In the genomic region with DNA sequence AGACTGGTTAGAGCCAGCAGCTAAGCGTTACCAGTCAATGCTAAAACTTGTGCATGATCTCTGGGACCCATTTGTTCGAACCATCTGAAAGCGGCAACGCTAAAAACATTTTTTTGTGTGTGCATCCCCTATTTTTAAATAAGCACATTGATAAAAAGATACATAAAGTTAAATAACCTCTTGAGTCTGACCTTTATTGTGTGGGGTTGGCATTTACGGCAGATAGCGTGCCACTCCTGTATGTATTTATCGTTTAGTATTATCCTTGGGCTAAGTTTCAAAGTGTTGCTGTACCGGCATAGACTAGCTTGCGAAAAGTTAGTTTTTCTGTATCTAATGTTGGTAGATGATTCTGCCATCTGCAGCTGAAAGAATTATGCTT, we compare ENCODE assay signal across 8 mouse cellular contexts. TPM values are rescaled to one million over a fixed set of nuclear protein-coding genes. Genes with fewer than 3 reads are reported as not detected.
DNase-seq lines count a peak whose midpoint lies in the region; ATAC-seq and TF ChIP-seq lines count a peak whose summit lies in the region.

No protein-coding gene starts in this region.

- TF ChIP-seq POLR2A in bone marrow macrophage, adult 2 months (IDR thresholded peaks at IDR 0.05; ENCODE audit: borderline replicate concordance, low read depth, low read length), result no peak

- no peaks in the 10 kb centered on the region for H3K27me3 ChIP-seq in kidney, embryonic 14.5 days (ENCODE audit: control insufficient read depth, insufficient read depth, low read length)
- H3K27me3 ChIP-seq in hindbrain, embryonic 12.5 days, result no peaks in the 10 kb centered on the region
- H3K27me3 ChIP-seq in midbrain, embryonic 12.5 days, result peaks cover 9% of the 10 kb centered on the region

- H3K4me2 ChIP-seq in kidney, embryonic 14.5 days (replicated peaks; ENCODE audit: low read depth, low read length), result peak overlapping the region; percentile 75
- H3K4me2 ChIP-seq in hindbrain, embryonic 12.5 days (replicated peaks), result peak overlapping the region; percentile 66
- H3K4me2 ChIP-seq in midbrain, embryonic 12.5 days (replicated peaks), result peak overlapping the region; percentile 75

- H3K27ac ChIP-seq in kidney, embryonic 14.5 days (ENCODE audit: low read depth, low read length), result no peak overlapping the region
- no peak overlapping the region for H3K27ac ChIP-seq in bone marrow macrophage, adult 2 months (ENCODE audit: insufficient read depth, low read depth, low read length)
- no peak overlapping the region for H3K27ac ChIP-seq in hindbrain, embryonic 12.5 days
- H3K27ac ChIP-seq in midbrain, embryonic 12.5 days (replicated peaks), result no peak overlapping the region

- WGBS in kidney, embryonic 14.5 days, result 13% methylated on average over 9 of the region's 9 CpGs
- WGBS in hindbrain, embryonic 12.5 days, result 13% methylated on average over 9 of the region's 9 CpGs
- WGBS in midbrain, embryonic 12.5 days, result 13% methylated on average over 9 of the region's 9 CpGs

- DNase-seq in kidney, postnatal 10 days, result no peak
- no peak for DNase-seq in natural killer cell, adult 2 months (ENCODE audit: low spot score in 2 of 2)
- no peak for DNase-seq in urinary bladder, adult 2 months (ENCODE audit: low spot score)

- no peak for TF ChIP-seq CTCF in bone marrow macrophage, adult 2 months (IDR thresholded peaks at IDR 0.05; ENCODE audit: low read depth, low read length)

- peak overlapping the region; percentile 80 for H3K4me3 ChIP-seq in kidney, embryonic 14.5 days (ENCODE audit: low read length)
- H3K4me3 ChIP-seq in bone marrow macrophage, adult 2 months (ENCODE audit: insufficient read depth, low read length), result peak overlapping the region; percentile 71
- H3K4me3 ChIP-seq in hindbrain, embryonic 12.5 days, result peak overlapping the region; percentile 76
- H3K4me3 ChIP-seq in midbrain, embryonic 12.5 days, result peak overlapping the region; percentile 81

- H3K9ac ChIP-seq in kidney, embryonic 14.5 days (ENCODE audit: low read depth, low read length), result peak overlapping the region; percentile 85
- peak overlapping the region; percentile 79 for H3K9ac ChIP-seq in hindbrain, embryonic 12.5 days
- H3K9ac ChIP-seq in midbrain, embryonic 12.5 days (replicated peaks), result peak overlapping the region; percentile 83

- ATAC-seq in kidney, embryonic 14.5 days (ENCODE audit: low FRiP score, low TSS enrichment), result no peak
- no peak for ATAC-seq in hindbrain, embryonic 12.5 days (ENCODE audit: low FRiP score)
- no peak for ATAC-seq in midbrain, embryonic 12.5 days (ENCODE audit: low FRiP score, low read depth)
- ATAC-seq in activated CD4-positive, CD25-positive, alpha-beta regulatory T cell, adult 4 months, result no peak

- H3K9me3 ChIP-seq in kidney, embryonic 14.5 days (ENCODE audit: control insufficient read depth, low read length), result no peaks in the 10 kb centered on the region
- no peaks in the 10 kb centered on the region for H3K9me3 ChIP-seq in hindbrain, embryonic 12.5 days (replicated peaks)
- H3K9me3 ChIP-seq in midbrain, embryonic 12.5 days, result no peaks in the 10 kb centered on the region

- H3K4me1 ChIP-seq in kidney, embryonic 14.5 days (ENCODE audit: control insufficient read depth, insufficient read depth, low read length), result peaks cover 13% of the 10 kb centered on the region
- H3K4me1 ChIP-seq in bone marrow macrophage, adult 2 months (ENCODE audit: control insufficient read depth, insufficient read depth, low read length), result peaks cover 9% of the 10 kb centered on the region; the same call in 1 of the 2 replicates
- peaks cover 23% of the 10 kb centered on the region for H3K4me1 ChIP-seq in hindbrain, embryonic 12.5 days
- H3K4me1 ChIP-seq in midbrain, embryonic 12.5 days, result peaks cover 15% of the 10 kb centered on the region; the same call in 1 of the 2 replicates

- H3K36me3 ChIP-seq in kidney, embryonic 14.5 days (ENCODE audit: control insufficient read depth, insufficient read depth, low read length), result peaks cover 2% of the 10 kb centered on the region; the same call in 1 of the 2 replicates
- no peaks in the 10 kb centered on the region for H3K36me3 ChIP-seq in hindbrain, embryonic 12.5 days
- no peaks in the 10 kb centered on the region for H3K36me3 ChIP-seq in midbrain, embryonic 12.5 days

RNA-seq across cellular contexts. Expression of a gene that starts 1.1 kb away (rescaled TPM):
- 21.1 and 30.0 TPM in 2 replicates for polyA plus RNA-seq in kidney, embryonic 14.5 days (2014; fragmentation: Nextera tagmentation; extraction: Ambion mirVana)
- polyA plus RNA-seq in bone marrow macrophage, adult 2 months (2012; ENCODE audit: insufficient read depth, insufficient read length, missing spikeins), result 27.8 and 28.3 TPM in 2 replicates
- polyA plus RNA-seq in hindbrain, embryonic 12.5 days (2016; fragmentation: Nextera tagmentation; extraction: Ambion mirVana), result 22.2 and 24.6 TPM in 2 replicates
- 19.3 and 23.0 TPM in 2 replicates for polyA plus RNA-seq in midbrain, embryonic 12.5 days (2016; fragmentation: Nextera tagmentation; extraction: Ambion mirVana)
- 1 to 10 TPM; 8.5 to 9.1 TPM for polyA plus RNA-seq in activated CD4-positive, CD25-positive, alpha-beta regulatory T cell, adult 4 months (2017; shearing (Covaris generic))
- polyA plus RNA-seq in urinary bladder, adult 2 months (2012; rRNA removed), result 56.6 and 67.4 TPM in 2 replicates
